Mouse (Mus musculus) MEL (cell line): ENCODE data around the gene Srcap. TPM values are rescaled to one million over a fixed set of nuclear protein-coding genes. Genes with fewer than 3 reads are reported as not detected.

ENCODE experiments used
- DNase-seq: peaks from one replicate; pipeline ENCODE4 v3.0.0; 2011; ENCODE audit warnings: low read depth, low spot score
- H3K27ac ChIP-seq: 2 replicates; pipeline ENCODE4 v1.5.1; 2012; ENCODE audit warnings: low read depth, mild to moderate bottlenecking, control low read depth, low read length, moderate library complexity; ENCODE audit not compliant: control insufficient read depth
- H3K27me3 ChIP-seq, 2 experiments: fragments of 150-350 bp in 1 of 2; sonication (generic) in 1 of 2; 2 replicates each; pipeline ENCODE4 v1.6.1; 2012; ENCODE audit warnings: low read length in 2 of 2, mild to moderate bottlenecking in 2 of 2, improper control_type of control experiment in 1 of 2, moderate library complexity in 1 of 2; ENCODE audit not compliant: insufficient read depth in 2 of 2, control insufficient read depth in 1 of 2
- H3K36me3 ChIP-seq, 2 experiments: 2 replicates each; pipeline ENCODE4 v1.6.1; 2012 to 2014; ENCODE audit warnings: low read length in 2 of 2, improper control_type of control experiment in 1 of 2, inconsistent platforms in 1 of 2, mild to moderate bottlenecking in 1 of 2; ENCODE audit not compliant: insufficient read depth in 2 of 2, control insufficient read depth in 1 of 2
- H3K4me1 ChIP-seq, 2 experiments: fragments of 150-350 bp in 1 of 2; sonication (generic) in 1 of 2; 2 replicates each; pipeline ENCODE4 v1.6.1; 2012; ENCODE audit warnings: low read length in 2 of 2, improper control_type of control experiment in 1 of 2, mild to moderate bottlenecking in 1 of 2; ENCODE audit not compliant: insufficient read depth in 2 of 2, control insufficient read depth in 1 of 2
- H3K4me3 ChIP-seq, 2 experiments: fragments of 150-350 bp in 1 of 2; sonication (generic) in 1 of 2; 2 replicates each; pipeline ENCODE4 v1.5.1; 2012; ENCODE audit warnings: low read depth in 2 of 2, low read length in 2 of 2, mild to moderate bottlenecking in 2 of 2, moderate library complexity in 2 of 2, control low read depth in 1 of 2, improper control_type of control experiment in 1 of 2; ENCODE audit not compliant: control insufficient read depth in 1 of 2, insufficient read depth in 1 of 2
- H3K79me2 ChIP-seq: 2 replicates; pipeline ENCODE4 v1.6.1; 2012; ENCODE audit warnings: mild to moderate bottlenecking, low read length, moderate library complexity; ENCODE audit not compliant: control insufficient read depth, poor library complexity, insufficient read depth
- H3K9ac ChIP-seq: 2 replicates; pipeline ENCODE4 v1.6.1; 2012; ENCODE audit warnings: low read depth, mild to moderate bottlenecking, control low read depth, low read length, moderate library complexity; ENCODE audit not compliant: control insufficient read depth, poor library complexity, severe bottlenecking
- H3K9me3 ChIP-seq: fragments of 150-350 bp; sonication (generic); replicated peaks from 2 replicates; pipeline ENCODE4 v1.6.1; 2012; ENCODE audit warnings: mild to moderate bottlenecking, low read length, improper control_type of control experiment, moderate library complexity; ENCODE audit not compliant: insufficient read depth
- BHLHE40 ChIP-seq: IDR thresholded peaks from 2 replicates; pipeline ENCODE4 v1.6.1; 2012; ENCODE audit warnings: low read depth, mild to moderate bottlenecking, inconsistent platforms, low read length, improper control_type of control experiment, borderline replicate concordance
- CHD1 ChIP-seq: IDR thresholded peaks from 2 replicates; pipeline ENCODE4 v1.6.1; 2012; ENCODE audit warnings: low read depth, mild to moderate bottlenecking, inconsistent platforms, low read length, improper control_type of control experiment
- CHD2 ChIP-seq: IDR thresholded peaks from 2 replicates; pipeline ENCODE4 v1.6.1; 2011; ENCODE audit warnings: low read length, improper control_type of control experiment
- CTCF ChIP-seq, 3 experiments: IDR thresholded peaks in 2 of 3; conservative IDR thresholded peaks in 1 of 3; 2 replicates each; pipeline ENCODE4 v1.5.1; 2011 to 2012; ENCODE audit warnings: low read length in 3 of 3, low read depth in 2 of 3, mild to moderate bottlenecking in 2 of 3, improper control_type of control experiment in 1 of 3, inconsistent platforms in 1 of 3, mixed read lengths in 1 of 3, moderate library complexity in 1 of 3; ENCODE audit not compliant: control insufficient read depth in 1 of 3, insufficient read depth in 1 of 3, poor library complexity in 1 of 3, severe bottlenecking in 1 of 3
- E2F4 ChIP-seq: IDR thresholded peaks from 2 replicates; pipeline ENCODE4 v1.6.1; 2011; ENCODE audit warnings: low read depth, low read length, improper control_type of control experiment, borderline replicate concordance
- GABPA ChIP-seq: IDR thresholded peaks from 2 replicates; pipeline ENCODE4 v1.6.1; 2012; ENCODE audit warnings: low read depth, mild to moderate bottlenecking, inconsistent platforms, low read length, improper control_type of control experiment, moderate library complexity
- MAFK ChIP-seq: IDR thresholded peaks from 2 replicates; pipeline ENCODE4 v1.6.1; 2011; ENCODE audit warnings: low read depth, mild to moderate bottlenecking, low read length, improper control_type of control experiment, borderline replicate concordance
- MAX ChIP-seq: IDR thresholded peaks from 2 replicates; pipeline ENCODE4 v1.6.1; 2011; ENCODE audit warnings: low read length, improper control_type of control experiment
- MAZ ChIP-seq: IDR thresholded peaks from 2 replicates; pipeline ENCODE4 v1.6.1; 2012; ENCODE audit warnings: low read depth, mild to moderate bottlenecking, inconsistent platforms, low read length, improper control_type of control experiment
- MEF2A ChIP-seq: IDR thresholded peaks from 2 replicates; pipeline ENCODE4 v1.6.1; 2014; ENCODE audit warnings: low read depth, mild to moderate bottlenecking, inconsistent platforms, low read length, improper control_type of control experiment; ENCODE audit not compliant: poor library complexity, insufficient replicate concordance, severe bottlenecking; ENCODE audit errors: extremely low read depth
- MXI1 ChIP-seq: IDR thresholded peaks from 2 replicates; pipeline ENCODE4 v1.6.1; 2011; ENCODE audit warnings: mild to moderate bottlenecking, low read depth, low read length, improper control_type of control experiment
- MYB ChIP-seq: IDR thresholded peaks from 2 replicates; pipeline ENCODE4 v1.6.1; 2011; ENCODE audit warnings: mild to moderate bottlenecking, low read depth, low read length, improper control_type of control experiment
- NELFE ChIP-seq: IDR thresholded peaks from 2 replicates; pipeline ENCODE4 v1.6.1; 2011; ENCODE audit warnings: low read depth, low read length, improper control_type of control experiment
- NRF1 ChIP-seq: IDR thresholded peaks from 2 replicates; pipeline ENCODE4 v1.6.1; 2014; ENCODE audit warnings: low read depth, mild to moderate bottlenecking, inconsistent platforms, low read length, improper control_type of control experiment, moderate library complexity; ENCODE audit not compliant: poor library complexity, insufficient read depth, severe bottlenecking
- POLR2AphosphoS2 ChIP-seq: IDR thresholded peaks from 2 replicates; pipeline ENCODE4 v1.6.1; 2011; ENCODE audit warnings: low read length, improper control_type of control experiment
- RAD21 ChIP-seq: IDR thresholded peaks from 2 replicates; pipeline ENCODE4 v1.6.1; 2011; ENCODE audit warnings: mild to moderate bottlenecking, low read depth, low read length, improper control_type of control experiment
- SIN3A ChIP-seq: IDR thresholded peaks from 2 replicates; pipeline ENCODE4 v1.6.1; 2012; ENCODE audit warnings: low read length, improper control_type of control experiment, inconsistent platforms
- SMC3 ChIP-seq: IDR thresholded peaks from 2 replicates; pipeline ENCODE4 v1.6.1; 2011; ENCODE audit warnings: low read depth, low read length, improper control_type of control experiment
- TAL1 ChIP-seq: IDR thresholded peaks from 2 replicates; pipeline ENCODE4 v1.6.1; 2012; ENCODE audit warnings: mild to moderate bottlenecking, inconsistent platforms, low read length, moderate library complexity, mixed read lengths
- TBP ChIP-seq: IDR thresholded peaks from 2 replicates; pipeline ENCODE4 v1.8.0; 2011; ENCODE audit warnings: low read depth, low read length, improper control_type of control experiment
- TCF12 ChIP-seq: IDR thresholded peaks from 2 replicates; pipeline ENCODE4 v1.6.1; 2014; ENCODE audit warnings: low read depth, mild to moderate bottlenecking, inconsistent platforms, low read length, improper control_type of control experiment, moderate library complexity
- UBTF ChIP-seq: IDR thresholded peaks from 2 replicates; pipeline ENCODE4 v1.6.1; 2012; ENCODE audit warnings: low read depth, mild to moderate bottlenecking, inconsistent platforms, low read length, improper control_type of control experiment, moderate library complexity, borderline replicate concordance; ENCODE audit not compliant: insufficient read depth
- USF2 ChIP-seq, 2 experiments: IDR thresholded peaks; 2 replicates each; pipeline ENCODE4 v1.6.1; 2011 to 2012; ENCODE audit warnings: improper control_type of control experiment in 2 of 2, low read length in 2 of 2, borderline replicate concordance in 1 of 2, inconsistent platforms in 1 of 2, low read depth in 1 of 2, mild to moderate bottlenecking in 1 of 2; ENCODE audit not compliant: insufficient read depth in 1 of 2
- ZC3H11A ChIP-seq: IDR thresholded peaks from 2 replicates; pipeline ENCODE4 v1.6.1; 2012; ENCODE audit warnings: low read depth, mild to moderate bottlenecking, inconsistent platforms, low read length, improper control_type of control experiment
- ZKSCAN1 ChIP-seq: IDR thresholded peaks from 2 replicates; pipeline ENCODE4 v1.6.1; 2012; ENCODE audit warnings: low read depth, mild to moderate bottlenecking, inconsistent platforms, low read length, improper control_type of control experiment, moderate library complexity
- ZMIZ1 ChIP-seq: IDR thresholded peaks from 2 replicates; pipeline ENCODE4 v1.6.1; 2012; ENCODE audit warnings: low read depth, mild to moderate bottlenecking, inconsistent platforms, low read length, improper control_type of control experiment, moderate library complexity
- ZNF384 ChIP-seq: IDR thresholded peaks from 2 replicates; pipeline ENCODE4 v1.6.1; 2012; ENCODE audit warnings: low read depth, mild to moderate bottlenecking, inconsistent platforms, low read length, improper control_type of control experiment
- polyA plus RNA-seq, 2 experiments: library from polyadenylated mRNA; stranded (reverse) in 1 of 2; unstranded in 1 of 2; fragments of >175 nt in 1 of 2; fragments of >200 nt in 1 of 2; gene quantifications; 2 replicates each; pipeline versions ENCODE4 v1.2.1 to v1.2.4; 2012; ENCODE audit warnings: low replicate concordance in 2 of 2, low read depth in 1 of 2; ENCODE audit not compliant: insufficient read length in 2 of 2, insufficient read depth in 1 of 2, missing spikeins in 1 of 2
- total RNA-seq: library from RNA; depleted of rRNA; stranded (reverse); fragments of 300-350 nt; gene quantifications from 2 replicates; pipeline ENCODE4 v1.2.3, GENCODE M21; 2012

Gene Srcap
- total and polyA plus RNA-seq, 3 experiments, result 20.3 to 45.1 (median 34.3) TPM

- H3K9ac ChIP-seq, result no peak overlapping the region
- H3K9me3 ChIP-seq, result no peaks in the 10 kb centered on the region
- TF ChIP-seq MYB (no peak), GABPA (no peak), ZMIZ1 (no peak), CHD2 (no peak), TAL1 (no peak), MAZ (no peak), MEF2A (no peak), CHD1 (no peak), NELFE (no peak), E2F4 (no peak), RAD21 (no peak), ZNF384 (no peak), POLR2AphosphoS2 (no peak), ZKSCAN1 (no peak)
- H3K4me1 ChIP-seq, result no peaks in the 10 kb centered on the region
- H3K36me3 ChIP-seq, result no peaks in the 10 kb centered on the region; a peak in 1 of 4 replicates
- H3K27ac ChIP-seq, result no peak overlapping the region
- no peak overlapping the region for H3K4me3 ChIP-seq
- H3K79me2 ChIP-seq, result peaks cover 10% of the 10 kb centered on the region; the same call in 1 of the 2 replicates
- no peaks in the 10 kb centered on the region for H3K27me3 ChIP-seq
- DNase-seq, result no peak
Observed at GRCm38 (mm10) chr7:127466606-127467005, 45.2 kb upstream of the Srcap start.

- H3K4me3 ChIP-seq, result peak overlapping the region; percentile 68 to 92
- peaks cover 19% of the 10 kb centered on the region for H3K79me2 ChIP-seq
- TF ChIP-seq TCF12, result no peak
- no peak for TF ChIP-seq POLR2AphosphoS2
- no peak for TF ChIP-seq ZNF384
- no peak for TF ChIP-seq MXI1
- TF ChIP-seq UBTF, result no peak
- no peak for TF ChIP-seq TAL1
- TF ChIP-seq MAFK, result no peak
- no peak for TF ChIP-seq ZC3H11A
- no peak for TF ChIP-seq ZMIZ1
- no peak for TF ChIP-seq TBP
- TF ChIP-seq SIN3A, result no peak
- TF ChIP-seq USF2 (IDR thresholded peaks at IDR 0.05; ENCODE audit: borderline replicate concordance in 1 of 2, insufficient read depth in 1 of 2, low read depth in 1 of 2, low read length in 2 of 2), result no peak
- no peak for TF ChIP-seq GABPA
- TF ChIP-seq CHD1, result no peak
- no peak for TF ChIP-seq SMC3
- TF ChIP-seq NRF1, result no peak
- no peak for TF ChIP-seq BHLHE40
- no peak for TF ChIP-seq MAX
- no peak for TF ChIP-seq CTCF (IDR thresholded peaks at IDR 0.05 in 2 of 3, conservative IDR thresholded peaks at IDR 0.05 in 1 of 3; ENCODE audit: control insufficient read depth in 1 of 3, insufficient read depth in 1 of 3, low read depth in 2 of 3, low read length in 3 of 3, poor library complexity in 1 of 3, severe bottlenecking in 1 of 3)
- no peak for TF ChIP-seq CHD2
- peak overlapping the region; percentile 88 for H3K27ac ChIP-seq
- H3K4me1 ChIP-seq, result peaks cover 0 to 5% of the 10 kb centered on the region in 2 experiments; a peak in 3 of 4 replicates
- H3K36me3 ChIP-seq, result peaks cover 0 to 6% of the 10 kb centered on the region in 2 experiments; a peak in 3 of 4 replicates
- DNase-seq, result peak; percentile 67
- no peaks in the 10 kb centered on the region for H3K9me3 ChIP-seq
- H3K27me3 ChIP-seq, result no peaks in the 10 kb centered on the region
- peak overlapping the region; percentile 82 for H3K9ac ChIP-seq
Observed at GRCm38 (mm10) chr7:127470011-127470715, 41.6 kb upstream of the Srcap start.
